Mouse (Mus musculus) stomach, postnatal 0 days (tissue): ENCODE results near the gene Axdnd1. TPM values are rescaled to one million over a fixed set of nuclear protein-coding genes. Genes with fewer than 3 reads are reported as not detected.
"Not testable (repeated sequence)": the region's sequence is repeated elsewhere in the genome, so short reads cannot be mapped to it uniquely, and the experiment has no call there.

Experiments used
- ATAC-seq: fragments of 200-750 bp; cut with Nextera tagmentation; 2 replicates; pipeline ENCODE4 v1.8.0; 2017; ENCODE audit not compliant: low FRiP score, low TSS enrichment
- DNase-seq: peaks from one replicate; pipeline ENCODE4 v3.0.0-alpha.2; 2016; ENCODE audit warnings: low spot score
- H3K27ac ChIP-seq: fragments of 300-500 bp; sonication (generic); replicated peaks from 2 replicates; pipeline ENCODE4 v1.5.1; 2014; ENCODE audit warnings: mild to moderate bottlenecking, control low read depth
- H3K27me3 ChIP-seq: fragments of 300-500 bp; sonication (generic); 2 replicates; pipeline ENCODE4 v1.6.1; 2014; ENCODE audit warnings: low read length; ENCODE audit not compliant: control insufficient read depth, insufficient read depth
- H3K36me3 ChIP-seq: fragments of 300-500 bp; sonication (generic); 2 replicates; pipeline ENCODE4 v1.6.1; 2014; ENCODE audit warnings: low read length, mixed read lengths; ENCODE audit not compliant: control insufficient read depth, insufficient read depth
- H3K4me1 ChIP-seq: fragments of 300-500 bp; sonication (generic); replicated peaks from 2 replicates; pipeline ENCODE4 v1.6.1; 2014; ENCODE audit warnings: antibody characterized with exemption; ENCODE audit not compliant: control insufficient read depth, insufficient read depth
- H3K4me2 ChIP-seq: fragments of 300-500 bp; sonication (generic); replicated peaks from 2 replicates; pipeline ENCODE4 v1.6.1; 2014; ENCODE audit warnings: low read depth, mild to moderate bottlenecking, control low read depth, moderate library complexity
- H3K4me3 ChIP-seq: fragments of 300-500 bp; sonication (generic); 2 replicates; pipeline ENCODE4 v1.5.1; 2014; ENCODE audit warnings: low read depth, low read length, control low read depth
- H3K9ac ChIP-seq: fragments of 300-500 bp; sonication (generic); 2 replicates; pipeline ENCODE4 v1.6.1; 2014; ENCODE audit warnings: mild to moderate bottlenecking, low read length, control low read depth, mixed read lengths
- H3K9me3 ChIP-seq: fragments of 300-500 bp; sonication (generic); 2 replicates; pipeline ENCODE4 v1.6.1; 2016; ENCODE audit warnings: low read length; ENCODE audit not compliant: control insufficient read depth
- CTCF ChIP-seq: IDR thresholded peaks from 2 replicates; pipeline ENCODE4 v1.5.1; 2016; ENCODE audit warnings: antibody characterized with exemption, low read depth, mild to moderate bottlenecking, moderate library complexity
- EP300 ChIP-seq: optimal IDR thresholded peaks from 2 replicates; pipeline ENCODE3; 2016; ENCODE audit warnings: antibody characterized with exemption
- WGBS: fragments of 180-500 bp; shearing (Covaris S2); extraction: QIAGEN DNeasy Blood & Tissue Kit; methylation state at CpG from one replicate; pipeline ENCODE4 v1.1.7; 2014; 5-methylcytosine and 5-hydroxymethylcytosine counted together
- polyA plus RNA-seq: library from polyadenylated mRNA; unstranded; fragments of >200 nt; fragmentation: Nextera tagmentation; extraction: Ambion mirVana; gene quantifications from 2 replicates; pipeline ENCODE4 v1.2.1, GENCODE M21; 2015

Gene Axdnd1
- polyA plus RNA-seq, 1 experiment from 2014 or later = 0.07 TPM

- Histone ChIP-seq H3K4me2 (peak within 1 kb of the TSS; percentile 37), H3K4me1 (no peaks in the 10 kb centered on the region), H3K4me3 (peak within 1 kb of the TSS; percentile 2; the same call in 1 of the 2 replicates), H3K27ac (no peak within 1 kb of the TSS), H3K36me3 (no peaks in the 10 kb centered on the region), H3K9ac (no peak within 1 kb of the TSS), H3K27me3 (0 out of 2 replicates have a peak, but pooled peaks cover 4% of the 10 kb centered on the region), H3K9me3 (no peaks in the 10 kb centered on the region)
- TF ChIP-seq EP300 = no peak
- TF ChIP-seq CTCF = peak; percentile 17; the same call in 1 of the 2 replicates
- peak; percentile 31 for DNase-seq
- WGBS = 6% methylated on average over 29 of the region's 29 CpGs
- no peak for ATAC-seq
These were observed 110.3 kb downstream of the Axdnd1 start, which contains the start of gene Nphs2 for GRCm38 (mm10) chr1:156310630-156311029. Gene Nphs2, plus strand, starts transcription at chr1:156310727.

GRCm38 (mm10) chr1:156308595-156308994 is 112.4 kb downstream of the Axdnd1 start:
- Histone ChIP-seq H3K36me3 (no peaks in the 10 kb centered on the region), H3K4me2 (no peak overlapping the region), H3K9ac (no peak overlapping the region), H3K9me3 (no peaks in the 10 kb centered on the region), H3K27ac (no peak overlapping the region), H3K4me3 (no peak overlapping the region), H3K4me1 (no peaks in the 10 kb centered on the region), H3K27me3 (0 out of 2 replicates have a peak, but pooled peaks cover 4% of the 10 kb centered on the region)
- TF ChIP-seq CTCF (no peak), EP300 (no peak)
- ATAC-seq (no peak), DNase-seq (no peak)
- 59% methylated on average over 1 of the region's 1 CpGs for WGBS

- peak; percentile 54 for DNase-seq
- Histone ChIP-seq H3K4me2 (peak within 1 kb of the TSS; percentile 90), H3K4me1 (no peaks in the 10 kb centered on the region), H3K27ac (no peak within 1 kb of the TSS), H3K36me3 (no peaks in the 10 kb centered on the region), H3K27me3 (no peaks in the 10 kb centered on the region; the same call in 1 of the 2 replicates), H3K4me3 (peak within 1 kb of the TSS; percentile 53), H3K9ac (peak within 1 kb of the TSS; percentile 38; the same call in 1 of the 2 replicates), H3K9me3 (no peaks in the 10 kb centered on the region)
- no peak for TF ChIP-seq EP300
- no peak for TF ChIP-seq CTCF
- WGBS = under 1% methylated on average over 72 of the region's 85 CpGs
- ATAC-seq = peak; percentile 71
These were observed 117.8 kb downstream of the Axdnd1 start, which contains the start of gene Tdrd5 for GRCm38 (mm10) chr1:156302911-156303749. Gene Tdrd5, minus strand, starts transcription at chr1:156303664.

- no peaks in the 10 kb centered on the region for H3K9me3 ChIP-seq
- no peak for DNase-seq
- TF ChIP-seq EP300 (no peak), CTCF (no peak)
- no peak overlapping the region for H3K9ac ChIP-seq
- WGBS = 92% methylated on average over 6 of the region's 6 CpGs
- H3K4me1 ChIP-seq = no peaks in the 10 kb centered on the region
- no peak overlapping the region for H3K4me3 ChIP-seq
- ATAC-seq = no peak
- no peak overlapping the region for H3K4me2 ChIP-seq
- no peaks in the 10 kb centered on the region for H3K36me3 ChIP-seq
- H3K27me3 ChIP-seq = no peaks in the 10 kb centered on the region
- H3K27ac ChIP-seq = no peak overlapping the region
These were observed 130.9 kb downstream of the Axdnd1 start for GRCm38 (mm10) chr1:156290016-156290415.

- not testable (repeated sequence) for H3K9me3 ChIP-seq, H3K27me3 ChIP-seq, DNase-seq, H3K9ac ChIP-seq, H3K36me3 ChIP-seq, H3K4me1 ChIP-seq, H3K27ac ChIP-seq, ATAC-seq, H3K4me3 ChIP-seq, H3K4me2 ChIP-seq
- 68% methylated on average over 10 of the region's 10 CpGs for WGBS
These were observed 131.8 kb downstream of the Axdnd1 start for GRCm38 (mm10) chr1:156289222-156289587.

- ATAC-seq = no peak
These were observed 132.3 kb downstream of the Axdnd1 start for GRCm38 (mm10) chr1:156288556-156289221.

More at GRCm38 (mm10) chr1:156288556-156289221, 132.3 kb downstream of the Axdnd1 start:
- WGBS = 75% methylated on average over 9 of the region's 9 CpGs
- Histone ChIP-seq H3K27ac (no peak overlapping the region), H3K9ac (no peak overlapping the region), H3K36me3 (no peaks in the 10 kb centered on the region), H3K27me3 (no peaks in the 10 kb centered on the region), H3K4me1 (no peaks in the 10 kb centered on the region), H3K9me3 (no peaks in the 10 kb centered on the region), H3K4me2 (no peak overlapping the region), H3K4me3 (no peak overlapping the region)
- TF ChIP-seq EP300 (no peak), CTCF (no peak)
- no peak for DNase-seq
